Mouse (Mus musculus) stomach, embryonic 16.5 days (tissue): ENCODE data around the gene Pdik1l. TPM values are rescaled to one million over a fixed set of nuclear protein-coding genes. Genes with fewer than 3 reads are reported as not detected.

Source experiments
- ATAC-seq: fragments of 200-750 bp; cut with Nextera tagmentation; 2 replicates; pipeline ENCODE4 v1.8.0; 2017; ENCODE audit warnings: moderate number of reproducible peaks, moderate TSS enrichment; ENCODE audit not compliant: insufficient read depth, low FRiP score
- H3K27ac ChIP-seq: fragments of 300-500 bp; sonication (generic); 2 replicates; pipeline ENCODE4 v1.5.1; 2014; ENCODE audit warnings: low read length
- H3K27me3 ChIP-seq: fragments of 300-500 bp; sonication (generic); 2 replicates; pipeline ENCODE4 v1.6.1; 2014; ENCODE audit warnings: low read length, control low read depth, mixed read lengths; ENCODE audit not compliant: control insufficient read depth, insufficient read depth
- H3K36me3 ChIP-seq: fragments of 300-500 bp; sonication (generic); 2 replicates; pipeline ENCODE4 v1.6.1; 2014; ENCODE audit warnings: low read length; ENCODE audit not compliant: control insufficient read depth, insufficient read depth
- H3K4me1 ChIP-seq: fragments of 300-500 bp; sonication (generic); 2 replicates; pipeline ENCODE4 v1.6.1; 2014; ENCODE audit warnings: low read length, control low read depth, mixed read lengths; ENCODE audit not compliant: control insufficient read depth, insufficient read depth
- H3K4me2 ChIP-seq: fragments of 300-500 bp; sonication (generic); 2 replicates; pipeline ENCODE4 v1.6.1; 2014; ENCODE audit warnings: low read depth, low read length, mixed read lengths
- H3K4me3 ChIP-seq: fragments of 300-500 bp; sonication (generic); replicated peaks from 2 replicates; pipeline ENCODE4 v1.5.1; 2014; ENCODE audit warnings: mild to moderate bottlenecking, low read length
- H3K9ac ChIP-seq: fragments of 300-500 bp; sonication (generic); 2 replicates; pipeline ENCODE4 v1.6.1; 2014; ENCODE audit warnings: low read length
- H3K9me3 ChIP-seq: fragments of 300-500 bp; sonication (generic); replicated peaks from 2 replicates; pipeline ENCODE4 v1.6.1; 2016; ENCODE audit warnings: low read length, control low read depth; ENCODE audit not compliant: control insufficient read depth
- WGBS: fragments of 180-500 bp; shearing (Covaris S2); extraction: QIAGEN DNeasy Blood & Tissue Kit; methylation state at CpG from one replicate; pipeline ENCODE4 v1.1.7; 2014; 5-methylcytosine and 5-hydroxymethylcytosine counted together
- polyA plus RNA-seq: library from polyadenylated mRNA; unstranded; fragments of >200 nt; fragmentation: Nextera tagmentation; extraction: Ambion mirVana; gene quantifications from 2 replicates; pipeline ENCODE4 v1.2.1, GENCODE M21; 2015

Gene Pdik1l
- polyA plus RNA-seq, 1 experiment from 2014 or later: 17.7 TPM

DNA sequence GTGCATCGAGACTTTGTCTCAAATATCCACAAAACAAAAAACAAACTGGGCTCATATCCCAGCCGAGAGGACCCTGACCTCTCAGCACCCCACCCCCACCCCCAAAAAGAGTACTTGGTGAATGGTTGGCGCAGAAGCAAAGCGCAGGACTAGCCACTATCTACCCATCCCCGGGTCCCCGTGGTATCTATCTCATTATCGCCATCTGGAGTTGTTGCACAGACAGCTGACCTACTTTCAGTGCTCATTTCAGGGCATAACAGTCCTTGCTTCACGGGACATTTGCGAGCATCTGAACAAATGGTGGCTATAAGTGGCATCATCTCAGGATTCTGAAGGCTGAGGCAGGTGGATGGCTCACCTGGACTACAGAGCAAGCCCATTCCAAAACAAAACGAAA lies 49.0 kb downstream of the Pdik1l start:
- peaks cover 7% of the 10 kb centered on the region; the same call in 1 of the 2 replicates for H3K4me1 ChIP-seq
- H3K27ac ChIP-seq: 0 out of 2 replicates have a peak overlapping the region, but pooled peaks have one; percentile 72
- H3K27me3 ChIP-seq: 0 out of 2 replicates have a peak, but pooled peaks cover 3% of the 10 kb centered on the region
- H3K4me3 ChIP-seq: peak overlapping the region; percentile 53; the same call in 1 of the 2 replicates
- H3K4me2 ChIP-seq: peak overlapping the region; percentile 47
- no peak for ATAC-seq
- no peak overlapping the region for H3K9ac ChIP-seq
- 16% methylated on average over 10 of the region's 10 CpGs for WGBS
- H3K9me3 ChIP-seq: no peaks in the 10 kb centered on the region
- no peaks in the 10 kb centered on the region for H3K36me3 ChIP-seq

DNA sequence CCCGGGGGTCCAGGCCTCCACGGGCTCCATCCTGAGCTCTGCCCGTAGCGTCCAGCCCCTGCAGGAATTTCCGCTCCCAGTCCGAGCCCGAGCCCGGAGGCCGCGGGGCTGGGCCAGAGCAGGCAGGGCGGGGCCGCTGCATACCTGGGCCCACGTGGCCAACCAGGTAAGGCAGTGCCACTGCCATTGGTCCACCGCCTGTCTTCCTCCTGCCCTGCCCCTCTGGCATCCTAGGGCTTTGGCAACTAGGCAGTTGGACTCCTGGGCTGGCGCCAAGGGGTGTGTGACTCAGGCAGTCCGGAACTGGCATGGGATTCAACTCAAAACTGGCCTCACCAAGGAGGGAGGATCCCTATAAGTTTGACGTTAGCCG lies 49.4 kb downstream of the Pdik1l start, which contains the start of gene Cnksr1:
Cnksr1 (minus strand) TSS at position 121 of the 373 bp plus-strand sequence.
- Histone ChIP-seq H3K36me3 (no peaks in the 10 kb centered on the region), H3K4me2 (peak within 1 kb of the TSS; percentile 47), H3K4me3 (peak within 1 kb of the TSS; percentile 53), H3K9ac (peak within 1 kb of the TSS; percentile 63), H3K27me3 (0 out of 2 replicates have a peak, but pooled peaks cover 3% of the 10 kb centered on the region), H3K4me1 (peaks cover 7% of the 10 kb centered on the region; the same call in 1 of the 2 replicates), H3K9me3 (no peaks in the 10 kb centered on the region), H3K27ac (peak within 1 kb of the TSS; percentile 72)
- WGBS: 2% methylated on average over 18 of the region's 18 CpGs
- peak; percentile 95 for ATAC-seq

DNA sequence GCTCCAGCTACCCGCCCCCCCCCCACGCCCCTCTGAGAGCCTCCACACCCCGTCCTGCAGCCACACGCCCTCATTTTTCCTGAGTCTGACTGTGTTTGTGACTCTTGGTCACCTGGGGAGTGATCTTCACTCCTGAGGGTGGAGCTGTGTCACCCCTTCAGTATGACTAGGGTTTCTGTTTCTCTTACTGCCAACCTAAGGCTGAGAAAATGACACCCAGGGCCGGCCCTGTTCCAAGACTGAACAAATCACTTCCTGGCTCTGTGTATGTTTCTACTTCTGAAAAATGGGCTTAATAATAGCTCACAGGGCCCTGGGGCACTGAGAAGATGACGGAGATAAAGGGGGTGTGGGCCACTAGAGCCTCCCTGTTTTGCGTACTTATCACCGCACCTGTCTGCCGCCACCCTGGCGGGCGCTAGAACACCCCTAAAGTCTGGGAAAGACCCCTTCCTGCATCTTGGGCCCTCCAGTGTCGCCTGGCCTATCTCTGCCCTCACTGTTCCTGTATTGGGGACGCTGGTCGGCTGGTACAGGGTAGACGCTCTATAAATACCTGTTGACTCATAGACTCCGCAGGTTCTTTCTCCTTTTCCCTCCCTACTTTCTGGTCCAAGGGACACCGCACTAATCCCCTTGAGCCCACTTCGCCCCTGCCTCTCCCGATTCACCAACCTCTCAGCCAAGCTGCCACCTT lies 50.0 kb downstream of the Pdik1l start:
- Histone ChIP-seq H3K4me1 (peaks cover 7% of the 10 kb centered on the region; the same call in 1 of the 2 replicates), H3K4me2 (peak overlapping the region; percentile 47), H3K9me3 (no peaks in the 10 kb centered on the region), H3K27me3 (0 out of 2 replicates have a peak, but pooled peaks cover 3% of the 10 kb centered on the region), H3K27ac (peak overlapping the region; percentile 72), H3K36me3 (no peaks in the 10 kb centered on the region), H3K4me3 (peak overlapping the region; percentile 53), H3K9ac (peak overlapping the region; percentile 63)
- 16% methylated on average over 19 of the region's 19 CpGs for WGBS
- ATAC-seq: peak; percentile 62

DNA sequence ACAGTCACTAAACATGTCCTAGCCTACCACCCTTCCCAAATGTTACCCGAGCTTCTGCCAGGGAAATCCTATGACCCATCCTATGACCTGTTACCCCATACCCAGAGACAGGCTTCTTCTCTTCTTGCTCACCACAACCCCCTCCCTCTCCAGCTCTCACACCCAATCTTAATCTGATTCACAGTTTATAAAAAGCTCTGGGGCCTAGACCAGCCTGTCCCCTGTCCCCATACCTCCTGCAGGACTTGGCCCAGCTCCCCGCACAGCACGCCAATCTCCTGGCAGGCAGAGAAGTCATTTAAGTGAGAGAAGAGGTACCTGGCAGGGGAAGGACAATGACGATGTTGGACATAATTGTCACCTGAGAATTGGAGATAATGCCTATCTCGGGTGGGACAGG lies 52.8 kb downstream of the Pdik1l start:
- 73% methylated on average over 5 of the region's 5 CpGs for WGBS
- Histone ChIP-seq H3K27me3 (0 out of 2 replicates have a peak, but pooled peaks cover 3% of the 10 kb centered on the region), H3K4me1 (peaks cover 11% of the 10 kb centered on the region), H3K36me3 (no peaks in the 10 kb centered on the region), H3K4me2 (no peak overlapping the region), H3K9ac (no peak overlapping the region), H3K4me3 (no peak overlapping the region), H3K27ac (no peak overlapping the region), H3K9me3 (no peaks in the 10 kb centered on the region)
- ATAC-seq: no peak

DNA sequence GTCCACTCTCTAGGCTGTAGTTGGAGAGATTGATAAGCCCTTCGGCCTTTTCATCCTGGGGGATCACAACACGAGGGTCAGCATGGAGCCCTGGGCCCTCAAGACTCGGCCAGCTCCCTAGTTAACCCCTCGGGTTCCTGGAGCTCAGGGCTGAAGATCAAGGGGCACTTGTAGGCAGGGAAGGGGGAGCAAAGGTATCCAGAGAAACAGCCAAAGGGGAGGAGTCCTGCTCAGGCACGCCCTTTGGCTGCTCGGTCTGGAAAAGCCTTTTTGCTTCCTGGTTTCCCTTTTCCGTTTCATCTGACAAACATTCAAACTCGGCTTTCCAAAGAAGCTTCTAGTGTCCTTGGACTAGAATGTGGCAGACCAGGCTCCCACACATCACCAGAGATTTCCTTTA lies 57.3 kb downstream of the Pdik1l start:
- Histone ChIP-seq H3K4me2 (no peak overlapping the region), H3K27ac (no peak overlapping the region), H3K9me3 (no peaks in the 10 kb centered on the region), H3K4me1 (peaks cover 4% of the 10 kb centered on the region; the same call in 1 of the 2 replicates), H3K36me3 (no peaks in the 10 kb centered on the region), H3K27me3 (no peaks in the 10 kb centered on the region), H3K4me3 (no peak overlapping the region), H3K9ac (no peak overlapping the region)
- WGBS: 32% methylated on average over 8 of the region's 8 CpGs
- ATAC-seq: peak; percentile 8; the same call in 1 of the 2 replicates

DNA sequence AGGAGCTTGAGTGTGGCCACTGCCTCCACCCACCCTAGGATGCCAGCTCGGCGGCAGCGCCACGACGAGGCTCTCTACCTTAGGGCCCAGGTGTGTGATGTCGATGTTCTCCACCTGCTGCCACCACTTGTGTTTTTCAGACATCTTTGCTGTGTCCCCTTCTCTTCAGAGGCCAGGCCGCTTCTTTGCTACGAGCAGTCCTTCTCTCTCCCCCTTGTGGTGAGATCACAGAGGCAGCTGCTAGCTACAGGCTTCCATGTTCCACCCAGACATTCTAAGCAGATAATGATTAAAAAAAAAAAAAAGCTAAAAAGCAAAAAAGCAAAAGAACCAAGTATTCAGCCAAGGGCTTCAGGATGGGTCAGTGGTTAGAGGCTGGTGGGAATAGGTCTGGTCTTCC lies 60.5 kb downstream of the Pdik1l start, which contains the start of gene Catsper4:
Catsper4 (minus strand) TSS at position 190 of the 400 bp plus-strand sequence.
- Histone ChIP-seq H3K9ac (no peak within 1 kb of the TSS), H3K27ac (no peak within 1 kb of the TSS), H3K27me3 (no peaks in the 10 kb centered on the region), H3K4me2 (no peak within 1 kb of the TSS), H3K4me3 (no peak within 1 kb of the TSS), H3K36me3 (no peaks in the 10 kb centered on the region), H3K4me1 (peaks cover 4% of the 10 kb centered on the region; the same call in 1 of the 2 replicates), H3K9me3 (no peaks in the 10 kb centered on the region)
- whole genome bisulfite sequencing: 65% methylated on average over 8 of the region's 8 CpGs
- no peak for ATAC-seq

Other genes with a start within 250 kb of the Pdik1l start
- not detected in 2 replicates for gene Zfp683, start 234.1 kb downstream of the Pdik1l start, polyA plus RNA-seq
- gene Crybg2, start 227.1 kb downstream of the Pdik1l start, polyA plus RNA-seq: 19.3 and 26.8 TPM in 2 replicates
- 25.8 and 44.2 TPM in 2 replicates for gene Cd52, start 192.8 kb downstream of the Pdik1l start, polyA plus RNA-seq
- gene Ubxn11, start 185.3 kb downstream of the Pdik1l start, polyA plus RNA-seq: 6.4 and 7.0 TPM in 2 replicates
- 397 and 438 TPM in 2 replicates for gene Sh3bgrl3, start 159.1 kb downstream of the Pdik1l start, polyA plus RNA-seq
- 110 and 113 TPM in 2 replicates for gene Cep85, start 100.8 kb downstream of the Pdik1l start, polyA plus RNA-seq
- not detected in 2 replicates for gene Gm7534, start 84.9 kb downstream of the Pdik1l start, polyA plus RNA-seq
- gene Catsper4, start 60.5 kb downstream of the Pdik1l start, polyA plus RNA-seq: 0.30 and 0.55 TPM in 2 replicates
- gene Cnksr1, start 49.5 kb downstream of the Pdik1l start, polyA plus RNA-seq: 10.7 and 13.4 TPM in 2 replicates
- 0.26 and 0.45 TPM in 2 replicates for gene E130218I03Rik, start 44.2 kb downstream of the Pdik1l start, polyA plus RNA-seq
- 12.9 and 13.0 TPM in 2 replicates for gene Zfp593, start 42.3 kb downstream of the Pdik1l start, polyA plus RNA-seq
- gene Gm30191, start 41.0 kb downstream of the Pdik1l start, polyA plus RNA-seq: not detected in 2 replicates
- 3.2 and 3.5 TPM in 2 replicates for gene Grrp1, start 33.8 kb downstream of the Pdik1l start, polyA plus RNA-seq
- 0.37 and 1.4 TPM in 2 replicates for gene Trim63, start 27.2 kb upstream of the Pdik1l start, polyA plus RNA-seq
- 0.91 and 1.1 TPM in 2 replicates for gene Slc30a2, start 55.3 kb upstream of the Pdik1l start, polyA plus RNA-seq
- 1.7 and 2.1 TPM in 2 replicates for gene Extl1, start 96.0 kb upstream of the Pdik1l start, polyA plus RNA-seq
- 24.7 and 24.8 TPM in 2 replicates for gene Pafah2, start 108.4 kb upstream of the Pdik1l start, polyA plus RNA-seq
- gene Stmn1, start 180.4 kb upstream of the Pdik1l start, polyA plus RNA-seq: 1,080 and 1,153 TPM in 2 replicates
- 11.7 and 12.0 TPM in 2 replicates for gene Paqr7, start 208.8 kb upstream of the Pdik1l start, polyA plus RNA-seq
- 10.0 and 11.8 TPM in 2 replicates for gene Aunip, start 223.1 kb upstream of the Pdik1l start, polyA plus RNA-seq
- 89.1 and 95.1 TPM in 2 replicates for gene Mtfr1l, start 247.5 kb upstream of the Pdik1l start, polyA plus RNA-seq